Mouse (Mus musculus): ENCODE measurements around the gene Rhoq.

DNA sequence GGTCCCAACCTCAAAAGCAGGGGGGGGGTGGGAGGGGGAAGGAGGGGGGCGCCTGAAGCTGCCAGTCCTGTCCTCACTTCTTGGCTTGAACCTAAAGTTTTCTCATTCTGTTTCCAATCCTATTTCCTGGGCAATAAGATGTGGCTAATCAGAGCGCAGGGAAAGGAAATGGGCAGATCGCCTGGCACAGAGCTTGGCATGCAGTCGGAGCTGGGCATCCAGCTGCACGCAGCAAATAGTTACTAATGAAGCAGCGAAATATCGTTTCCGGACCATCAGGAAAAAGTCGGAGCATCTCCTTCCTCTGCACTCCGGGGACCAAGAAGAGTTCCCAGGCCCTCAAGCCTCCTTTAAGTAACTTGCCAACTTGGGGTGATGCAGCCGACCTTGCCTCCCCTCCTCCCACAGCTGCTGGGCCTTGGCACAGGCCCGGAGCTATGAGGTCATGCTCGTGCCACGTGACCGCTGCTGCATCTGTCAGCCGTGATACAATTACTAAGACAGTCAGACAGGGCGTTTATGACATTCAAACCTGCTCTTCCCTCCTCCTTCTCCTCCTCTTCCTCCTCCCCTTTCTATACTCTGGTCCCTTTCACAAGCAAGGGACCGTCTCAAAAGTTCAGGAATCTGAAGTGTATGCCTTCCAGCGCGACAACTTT lies 25.3 kb upstream of the Rhoq start:
- TF ChIP-seq CTCF (IDR thresholded peaks at IDR 0.05; ENCODE audit: borderline replicate concordance, extremely low read depth, insufficient read depth, insufficient read length) (no peak), POLR2A (IDR thresholded peaks at IDR 0.05; ENCODE audit: borderline replicate concordance, extremely low read depth, insufficient read depth, insufficient read length, poor library complexity, severe bottlenecking) (no peak)
